Comparison of ENCODE assay signal across 21 mouse cellular contexts in genomic region chr5:112735040-112735439, GRCm38 (mm10).
DNase-seq lines count a peak whose midpoint lies in the region; ATAC-seq and TF ChIP-seq lines count a peak whose summit lies in the region.
"Had no signal": no experiment of that assay in that cellular context is flagged by ENCODE, and none has a peak within 500 bp of the region (broad histone marks: within the 10 kb centered on the region; RNA-seq: fewer than 3 reads in every experiment).

No protein-coding gene starts in this region.

- 52% methylated on average over 5 of the region's 5 CpGs for WGBS in hindbrain, postnatal 0 days
- WGBS in hindbrain, embryonic 13.5 days = 75% methylated on average over 5 of the region's 5 CpGs
- 64% methylated on average over 5 of the region's 5 CpGs for WGBS in midbrain, postnatal 0 days
- 76% methylated on average over 5 of the region's 5 CpGs for WGBS in midbrain, embryonic 15.5 days

- peak; percentile 67 to 79 for DNase-seq in cerebellum, postnatal 10 days
- no peak for DNase-seq in cerebellum, adult 9-11 months
- DNase-seq in gastrocnemius, adult 2 months = peak; percentile 54
- no peak for DNase-seq in gastrocnemius, postnatal 4 days (ENCODE audit: low spot score in 2 of 2)
- peak; percentile 50 for DNase-seq in hindbrain, postnatal 0 days (ENCODE audit: low spot score)
- peak; percentile 43 for DNase-seq in midbrain, postnatal 0 days (ENCODE audit: low spot score)
- DNase-seq: adrenal gland, adult 8-10 months; adrenal gland, postnatal 25 days; forebrain, postnatal 0 days; gastrocnemius, postnatal 25 days; heart, adult 11 months; kidney, adult 11 months had no signal

- ATAC-seq in hindbrain, postnatal 0 days = no peak
- ATAC-seq in hindbrain, embryonic 13.5 days (ENCODE audit: low FRiP score) = no peak
- ATAC-seq in midbrain, postnatal 0 days (ENCODE audit: low FRiP score) = no peak
- no peak for ATAC-seq in midbrain, embryonic 15.5 days (replicated peaks)
- ATAC-seq: activated CD4-positive, CD25-positive, alpha-beta regulatory T cell, adult 4 months; forebrain, embryonic 14.5 days; forebrain, postnatal 0 days; intestine, embryonic 15.5 days had no signal

- TF ChIP-seq CTCF in gastrocnemius, adult 2 months (IDR thresholded peaks at IDR 0.05) = no peak
- no peak for TF ChIP-seq CTCF in hindbrain, postnatal 0 days (IDR thresholded peaks at IDR 0.05; ENCODE audit: low read depth)
- no peak for TF ChIP-seq CTCF in midbrain, postnatal 0 days (IDR thresholded peaks at IDR 0.05)

- no peaks in the 10 kb centered on the region for H3K36me3 ChIP-seq in hindbrain, postnatal 0 days (ENCODE audit: insufficient read depth, low read length)
- H3K36me3 ChIP-seq in hindbrain, embryonic 13.5 days = no peaks in the 10 kb centered on the region
- no peaks in the 10 kb centered on the region for H3K36me3 ChIP-seq in midbrain, postnatal 0 days (ENCODE audit: insufficient read depth, low read length)
- no peaks in the 10 kb centered on the region for H3K36me3 ChIP-seq in midbrain, embryonic 15.5 days (replicated peaks)
- H3K36me3 ChIP-seq: embryonic facial prominence, embryonic 12.5 days; embryonic facial prominence, embryonic 15.5 days; intestine, embryonic 15.5 days had no signal

- intact Hi-C loops in gastrocnemius, adult 2 months (cut with DNase I) = no loop called here

- H3K27ac ChIP-seq in gastrocnemius, adult 2 months = peak overlapping the region; percentile 16; the same call in 1 of the 2 replicates
- no peak overlapping the region for H3K27ac ChIP-seq in hindbrain, postnatal 0 days
- H3K27ac ChIP-seq in hindbrain, embryonic 13.5 days = no peak overlapping the region
- no peak overlapping the region for H3K27ac ChIP-seq in midbrain, postnatal 0 days (ENCODE audit: low read depth, low read length)
- H3K27ac ChIP-seq in midbrain, embryonic 15.5 days = no peak overlapping the region
- H3K27ac ChIP-seq: embryonic facial prominence, embryonic 12.5 days; embryonic facial prominence, embryonic 15.5 days; hindbrain, embryonic 14.5 days; intestine, embryonic 15.5 days had no signal

- no peak overlapping the region for H3K4me2 ChIP-seq in hindbrain, postnatal 0 days (ENCODE audit: low read depth, low read length)
- no peak overlapping the region for H3K4me2 ChIP-seq in hindbrain, embryonic 13.5 days
- no peak overlapping the region for H3K4me2 ChIP-seq in midbrain, postnatal 0 days (ENCODE audit: low read depth, low read length, poor library complexity, severe bottlenecking)
- no peak overlapping the region for H3K4me2 ChIP-seq in midbrain, embryonic 15.5 days
- H3K4me2 ChIP-seq: embryonic facial prominence, embryonic 12.5 days; embryonic facial prominence, embryonic 15.5 days; heart, embryonic 11.5 days; hindbrain, embryonic 14.5 days; intestine, embryonic 15.5 days had no signal

- no peaks in the 10 kb centered on the region for H3K27me3 ChIP-seq in hindbrain, postnatal 0 days (ENCODE audit: insufficient read depth, low read length)
- no peaks in the 10 kb centered on the region for H3K27me3 ChIP-seq in hindbrain, embryonic 13.5 days
- no peaks in the 10 kb centered on the region for H3K27me3 ChIP-seq in midbrain, postnatal 0 days (ENCODE audit: insufficient read depth, low read length)
- H3K27me3 ChIP-seq in midbrain, embryonic 15.5 days (replicated peaks) = no peaks in the 10 kb centered on the region
- H3K27me3 ChIP-seq: embryonic facial prominence, embryonic 12.5 days; embryonic facial prominence, embryonic 15.5 days; intestine, embryonic 15.5 days had no signal

- H3K9ac ChIP-seq in hindbrain, postnatal 0 days (replicated peaks; ENCODE audit: low read length) = no peak overlapping the region
- no peak overlapping the region for H3K9ac ChIP-seq in hindbrain, embryonic 13.5 days
- H3K9ac ChIP-seq in midbrain, postnatal 0 days (replicated peaks; ENCODE audit: low read length, poor library complexity, severe bottlenecking) = no peak overlapping the region
- no peak overlapping the region for H3K9ac ChIP-seq in midbrain, embryonic 15.5 days
- H3K9ac ChIP-seq: embryonic facial prominence, embryonic 12.5 days; embryonic facial prominence, embryonic 15.5 days; forebrain, postnatal 0 days; hindbrain, embryonic 14.5 days; intestine, embryonic 15.5 days had no signal

- H3K4me1 ChIP-seq in hindbrain, postnatal 0 days (ENCODE audit: insufficient read depth, low read length) = no peaks in the 10 kb centered on the region
- peaks cover 26% of the 10 kb centered on the region for H3K4me1 ChIP-seq in hindbrain, embryonic 13.5 days (replicated peaks)
- H3K4me1 ChIP-seq in midbrain, postnatal 0 days (ENCODE audit: insufficient read depth, low read length) = no peaks in the 10 kb centered on the region
- peaks cover 18% of the 10 kb centered on the region; the same call in 1 of the 2 replicates for H3K4me1 ChIP-seq in midbrain, embryonic 15.5 days
- H3K4me1 ChIP-seq: embryonic facial prominence, embryonic 12.5 days; embryonic facial prominence, embryonic 15.5 days; intestine, embryonic 15.5 days had no signal

- H3K4me3 ChIP-seq in gastrocnemius, adult 2 months = no peak overlapping the region
- no peak overlapping the region for H3K4me3 ChIP-seq in hindbrain, postnatal 0 days (ENCODE audit: low read length)
- H3K4me3 ChIP-seq in hindbrain, embryonic 13.5 days = no peak overlapping the region
- H3K4me3 ChIP-seq in midbrain, postnatal 0 days (ENCODE audit: low read depth, low read length) = no peak overlapping the region
- no peak overlapping the region for H3K4me3 ChIP-seq in midbrain, embryonic 15.5 days
- H3K4me3 ChIP-seq: embryonic facial prominence, embryonic 12.5 days; embryonic facial prominence, embryonic 15.5 days; intestine, embryonic 15.5 days had no signal

- H3K9me3 ChIP-seq in hindbrain, postnatal 0 days (ENCODE audit: low read length) = no peaks in the 10 kb centered on the region
- no peaks in the 10 kb centered on the region for H3K9me3 ChIP-seq in hindbrain, embryonic 13.5 days
- no peaks in the 10 kb centered on the region for H3K9me3 ChIP-seq in midbrain, postnatal 0 days (ENCODE audit: low read length)
- H3K9me3 ChIP-seq in midbrain, embryonic 15.5 days = no peaks in the 10 kb centered on the region
- H3K9me3 ChIP-seq: embryonic facial prominence, embryonic 12.5 days; embryonic facial prominence, embryonic 15.5 days; intestine, embryonic 15.5 days had no signal

Comparison
In these comparisons a context has a peak if more than half of its experiments do, and no peak if none do; other contexts are left out.
1. DNase-seq: peak in cerebellum, postnatal 10 days (2 of 2), gastrocnemius, adult 2 months (single experiment), hindbrain, postnatal 0 days (single experiment) and midbrain, postnatal 0 days (single experiment); none in cerebellum, adult 9-11 months (single experiment) and gastrocnemius, postnatal 4 days (0 of 2).